Mouse (Mus musculus) G1E-ER4 (cell line): ENCODE data around the gene Atg4d. TPM values are rescaled to one million over a fixed set of nuclear protein-coding genes. Genes with fewer than 3 reads are reported as not detected.
A peak's percentile ranks its signal among the peaks of the same experiment; 100 is the strongest.

Source experiments
- GATA1 ChIP-seq: IDR thresholded peaks from one replicate; pipeline ENCODE4 v1.8.0; 2012; ENCODE audit warnings: low read length, inconsistent platforms
- polyA plus RNA-seq: library from polyadenylated mRNA; stranded (reverse); fragments of >175 nt; gene quantifications from 2 replicates; pipeline ENCODE4 v1.2.3, GENCODE M21; 2012

Gene Atg4d
- polyA plus RNA-seq, 1 experiment = 25.8 TPM

GRCm38 (mm10) chr9:21286753-21287152, 21.7 kb downstream of the Atg4d start:
- TF ChIP-seq GATA1 = peak; percentile 77

- no peak for TF ChIP-seq GATA1
Measured at GRCm38 (mm10) chr9:21287571-21288402, 22.7 kb downstream of the Atg4d start, which contains the start of gene Kri1. Gene Kri1 (minus strand): TSS chr9:21287969.

- no peak for TF ChIP-seq GATA1
Measured at GRCm38 (mm10) chr9:21288404-21289336, 23.6 kb downstream of the Atg4d start.

GRCm38 (mm10) chr9:21289337-21289671, 24.2 kb downstream of the Atg4d start:
- TF ChIP-seq GATA1 = no peak

DNA sequence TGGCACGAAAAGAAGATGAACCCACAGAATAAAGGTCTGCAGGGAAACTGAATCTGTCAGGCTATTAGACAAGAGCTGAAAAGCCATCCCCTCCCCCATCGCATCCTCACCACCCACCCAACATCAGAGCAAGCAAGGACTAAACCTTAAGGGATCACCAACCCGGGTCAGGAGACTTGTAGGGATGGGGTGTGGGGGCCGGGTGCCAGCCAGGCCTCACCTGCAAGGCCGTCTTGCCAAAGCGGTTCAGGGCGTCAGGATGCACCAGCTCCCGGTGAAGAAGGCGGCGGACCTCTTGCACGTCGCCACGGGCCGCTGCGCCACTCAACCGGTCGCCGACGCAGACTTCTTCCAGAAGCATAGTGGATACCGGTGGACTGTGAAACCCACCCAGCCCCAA, 25.5 kb downstream of the Atg4d start:
- no peak for TF ChIP-seq GATA1

GRCm38 (mm10) chr9:21291022-21291787, 26.1 kb downstream of the Atg4d start, which contains the start of gene Cdkn2d:
Gene Cdkn2d (minus strand): TSS chr9:21291407.
- no peak for TF ChIP-seq GATA1

- no peak for TF ChIP-seq GATA1
Measured at GRCm38 (mm10) chr9:21292271-21292670, 27.2 kb downstream of the Atg4d start.

DNA sequence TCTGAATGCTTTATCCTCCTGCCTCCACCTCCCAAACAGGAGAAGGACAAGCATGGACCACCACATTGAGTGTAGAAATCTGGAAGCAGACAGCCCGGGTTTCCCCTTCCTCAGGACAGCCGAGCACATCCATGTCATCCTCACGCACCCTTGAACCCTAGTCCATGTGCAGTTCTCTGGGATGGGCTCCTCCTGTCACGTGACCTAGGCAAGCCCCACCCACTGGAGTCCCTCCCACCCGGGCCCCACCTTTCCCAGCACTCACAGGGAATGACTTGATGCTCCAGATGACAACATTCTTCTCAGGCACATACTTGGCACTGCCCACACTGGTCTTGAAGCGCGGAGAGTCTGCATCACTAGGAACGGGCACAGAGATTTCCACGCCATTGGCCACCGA, 33.9 kb downstream of the Atg4d start:
- no peak for TF ChIP-seq GATA1

DNA sequence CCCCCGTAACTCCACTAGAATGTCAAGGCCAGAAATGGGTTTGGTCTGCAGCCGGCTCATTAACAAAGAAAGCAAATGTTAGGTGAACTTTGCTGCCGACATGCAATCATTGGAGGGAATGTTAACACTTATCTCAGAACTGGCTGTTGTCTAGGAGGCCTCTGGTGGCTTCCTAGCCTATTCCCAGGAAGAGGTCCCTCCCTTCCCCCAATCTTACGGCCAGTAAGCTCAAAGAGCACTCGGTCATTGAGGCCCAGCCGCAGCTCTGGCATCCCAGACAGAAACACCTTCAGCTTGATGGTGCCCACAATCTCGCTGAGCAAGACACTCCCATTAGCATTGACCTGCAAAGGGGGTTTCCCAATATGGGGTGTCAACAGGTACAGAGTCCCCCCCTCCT, 40.0 kb downstream of the Atg4d start:
- no peak for TF ChIP-seq GATA1

GRCm38 (mm10) chr9:21309150-21309741, 44.2 kb downstream of the Atg4d start:
- no peak for TF ChIP-seq GATA1

DNA sequence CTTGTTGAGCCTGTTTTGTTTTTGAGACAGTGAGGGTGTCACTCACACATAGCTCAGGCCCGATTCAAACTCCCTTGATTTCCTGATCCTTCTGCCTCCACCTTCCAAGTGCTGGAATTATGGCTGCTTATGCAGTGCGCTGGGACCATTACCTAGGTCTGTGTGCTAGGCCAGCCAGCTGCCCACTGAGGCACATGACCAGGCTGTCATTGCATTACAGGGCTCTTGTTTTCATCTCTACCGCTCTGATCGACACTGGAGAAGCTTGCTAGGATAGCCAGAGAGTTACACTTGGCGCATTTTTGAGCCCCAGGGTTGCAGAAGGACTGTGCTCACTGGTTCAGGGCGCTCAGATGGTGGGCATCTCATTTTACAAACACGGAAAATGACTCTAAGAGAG, 46.6 kb downstream of the Atg4d start:
- no peak for TF ChIP-seq GATA1

DNA sequence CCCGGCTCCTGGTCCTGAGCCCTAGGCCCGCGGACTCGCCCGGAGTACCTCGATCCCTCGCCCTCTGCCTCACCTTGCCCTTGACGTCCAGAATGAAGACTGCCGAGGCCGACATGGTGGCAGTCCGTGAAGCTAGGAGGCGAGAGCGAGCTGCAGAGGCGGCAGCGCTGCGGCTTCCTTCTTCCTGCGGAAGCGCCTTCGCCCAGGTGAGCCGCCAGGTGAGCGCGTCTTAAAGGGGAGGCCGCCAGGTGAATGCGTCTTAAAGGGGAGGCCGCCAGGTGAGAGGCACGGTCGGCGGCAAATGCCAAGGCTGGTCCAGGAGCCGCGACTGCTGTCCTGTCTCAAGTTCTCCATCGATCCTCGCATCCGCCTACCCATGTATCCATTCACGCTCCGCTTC, 47.0 kb downstream of the Atg4d start, which contains the start of gene Ap1m2:
Ap1m2 (minus strand) TSS at position 204 of the 400 bp plus-strand sequence.
- TF ChIP-seq GATA1 = no peak

DNA sequence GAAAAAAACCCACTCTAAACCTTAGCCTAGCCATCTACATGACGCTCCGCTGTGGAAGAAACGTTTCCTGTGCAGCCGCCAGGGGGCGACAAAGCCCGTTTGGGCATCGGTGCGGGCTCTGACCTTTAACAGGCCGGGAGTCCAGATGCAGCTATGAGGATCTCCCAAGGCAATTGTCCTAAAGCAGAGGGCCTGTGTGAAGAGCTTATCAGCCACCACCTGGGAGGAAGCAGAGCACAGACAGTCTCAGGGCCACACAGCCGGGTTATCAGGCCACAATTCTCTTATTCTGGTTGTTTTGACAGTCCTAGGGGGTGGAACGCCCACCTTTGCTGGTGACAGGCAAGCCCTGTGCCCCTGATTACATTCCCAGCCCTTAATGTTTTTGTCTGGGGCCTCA, 48.3 kb downstream of the Atg4d start:
- peak; percentile 46 for TF ChIP-seq GATA1

GRCm38 (mm10) chr9:21314367-21315140, 49.5 kb downstream of the Atg4d start:
- no peak for TF ChIP-seq GATA1
